Mouse (Mus musculus): Measurements from ENCODE around the gene Myo16. TPM values are rescaled to one million over a fixed set of nuclear protein-coding genes. Genes with fewer than 3 reads are reported as not detected.

Gene Myo16
- polyA plus RNA-seq, 1 experiment = 0.02 TPM

DNA sequence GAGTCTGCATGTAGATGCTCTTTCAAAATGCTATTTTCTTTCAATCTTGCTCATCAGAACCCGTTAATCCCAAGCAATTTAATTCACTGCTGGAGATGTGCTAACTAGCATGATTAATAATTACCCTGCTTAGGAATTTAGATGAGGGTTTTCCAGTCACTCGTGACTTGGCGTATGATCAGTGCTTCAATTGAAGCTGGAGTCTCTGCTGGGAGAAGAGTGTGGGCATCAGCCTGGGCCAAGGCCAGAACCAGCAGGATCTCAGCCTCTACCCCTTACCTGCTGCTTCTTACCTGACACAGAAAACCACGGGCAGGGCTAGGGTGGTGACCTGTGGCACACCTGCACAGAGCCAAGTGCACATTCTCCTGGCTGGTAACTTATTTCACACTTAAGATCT is 257.8 kb downstream of the Myo16 start:
- Histone ChIP-seq H3K36me3 (ENCODE audit: control insufficient read depth, insufficient read depth) (no peaks in the 10 kb centered on the region), H3K4me3 (ENCODE audit: insufficient read depth, poor library complexity, severe bottlenecking) (no peak overlapping the region), H3K27me3 (ENCODE audit: control insufficient read depth, insufficient read depth, insufficient read length) (peaks cover 13% of the 10 kb centered on the region), H3ac (ENCODE audit: control insufficient read depth, insufficient read length, low read depth) (no peak overlapping the region), H3K79me3 (ENCODE audit: low read depth) (no peaks in the 10 kb centered on the region), H3K79me2 (ENCODE audit: control insufficient read depth, insufficient read depth) (no peaks in the 10 kb centered on the region)
- TF ChIP-seq CTCF (IDR thresholded peaks at IDR 0.05; ENCODE audit: control insufficient read depth, insufficient read depth, insufficient read length) (no peak), MYOG (IDR thresholded peaks at IDR 0.05; ENCODE audit: control insufficient read depth, extremely low read depth, insufficient read length) (no peak), MYOD1 (IDR thresholded peaks at IDR 0.05; ENCODE audit: control insufficient read depth, insufficient read length, low read depth) (no peak), FOSL1 (IDR thresholded peaks at IDR 0.05; ENCODE audit: insufficient read depth, low read length, poor library complexity, severe bottlenecking) (no peak), MAX (IDR thresholded peaks at IDR 0.05) (no peak), CEBPB (IDR thresholded peaks at IDR 0.05; ENCODE audit: low read depth) (no peak), USF1 (IDR thresholded peaks at IDR 0.05; ENCODE audit: low read depth) (no peak)

DNA sequence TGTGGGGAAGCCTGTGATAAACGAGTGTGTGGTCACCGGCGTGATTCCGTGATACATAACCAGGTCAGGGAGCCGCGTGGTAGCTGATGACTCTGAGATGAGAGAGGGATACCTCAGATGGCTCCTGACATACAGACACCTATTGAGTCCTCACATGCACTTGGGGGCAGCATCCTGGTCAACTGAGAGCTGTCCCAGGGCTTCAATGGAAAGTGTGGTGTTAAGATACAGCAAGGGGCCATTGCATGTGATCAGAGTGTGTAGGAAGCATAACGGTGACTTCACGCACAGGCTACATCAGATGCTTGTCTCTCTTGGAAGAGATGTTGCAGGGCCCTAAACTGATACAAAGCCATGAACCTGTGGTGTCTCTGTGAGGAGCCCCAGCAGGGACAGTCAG is 260.2 kb downstream of the Myo16 start:
- Histone ChIP-seq H3K79me2 (ENCODE audit: control insufficient read depth, insufficient read depth) (no peaks in the 10 kb centered on the region), H3K4me3 (ENCODE audit: insufficient read depth, poor library complexity, severe bottlenecking) (no peak overlapping the region), H3K79me3 (ENCODE audit: low read depth) (no peaks in the 10 kb centered on the region), H3ac (ENCODE audit: control insufficient read depth, insufficient read length, low read depth) (no peak overlapping the region), H3K27me3 (ENCODE audit: control insufficient read depth, insufficient read depth, insufficient read length) (peaks cover 7% of the 10 kb centered on the region), H3K36me3 (ENCODE audit: control insufficient read depth, insufficient read depth) (no peaks in the 10 kb centered on the region)
- TF ChIP-seq MYOD1 (IDR thresholded peaks at IDR 0.05; ENCODE audit: control insufficient read depth, insufficient read length, low read depth) (no peak), MYOG (IDR thresholded peaks at IDR 0.05; ENCODE audit: control insufficient read depth, extremely low read depth, insufficient read length) (no peak), CEBPB (IDR thresholded peaks at IDR 0.05; ENCODE audit: low read depth) (no peak), CTCF (IDR thresholded peaks at IDR 0.05; ENCODE audit: control insufficient read depth, insufficient read depth, insufficient read length) (no peak), MAX (IDR thresholded peaks at IDR 0.05) (no peak), FOSL1 (IDR thresholded peaks at IDR 0.05; ENCODE audit: insufficient read depth, low read length, poor library complexity, severe bottlenecking) (no peak), USF1 (IDR thresholded peaks at IDR 0.05; ENCODE audit: low read depth) (no peak)

GRCm38 (mm10) chr8:10414684-10415212 is 261.0 kb downstream of the Myo16 start:
- TF ChIP-seq MYOG (IDR thresholded peaks at IDR 0.05; ENCODE audit: control insufficient read depth, extremely low read depth, insufficient read length) (no peak), CTCF (IDR thresholded peaks at IDR 0.05; ENCODE audit: control insufficient read depth, insufficient read depth, insufficient read length) (peak; percentile 72)
- Histone ChIP-seq H3K27me3 (ENCODE audit: control insufficient read depth, insufficient read depth, insufficient read length) (peaks cover 11% of the 10 kb centered on the region), H3K4me3 (ENCODE audit: insufficient read depth, poor library complexity, severe bottlenecking) (no peak overlapping the region), H3ac (ENCODE audit: control insufficient read depth, insufficient read length, low read depth) (no peak overlapping the region), H3K79me3 (ENCODE audit: low read depth) (no peaks in the 10 kb centered on the region), H3K36me3 (ENCODE audit: control insufficient read depth, insufficient read depth) (no peaks in the 10 kb centered on the region), H3K79me2 (ENCODE audit: control insufficient read depth, insufficient read depth) (no peaks in the 10 kb centered on the region)

DNA sequence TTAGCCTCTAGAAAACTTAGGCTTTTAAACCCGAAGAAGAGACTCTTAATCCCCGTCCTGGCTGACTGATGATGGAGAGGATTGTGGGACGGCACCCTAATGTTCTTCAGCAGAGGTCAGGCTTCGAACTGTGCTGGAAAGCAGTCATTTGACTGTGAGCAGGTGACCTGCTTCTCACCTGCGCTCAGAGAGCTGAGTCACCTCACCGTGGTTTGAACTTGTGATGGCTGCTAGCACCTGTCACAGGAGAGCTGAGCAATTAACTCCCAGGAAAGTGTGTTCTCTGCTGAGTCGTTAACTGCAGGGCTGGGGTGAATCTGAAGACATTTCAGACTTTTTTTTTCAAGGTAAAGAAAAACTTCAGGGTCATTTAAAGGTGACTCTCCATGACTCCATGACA is 261.6 kb downstream of the Myo16 start:
- no peaks in the 10 kb centered on the region for H3K79me2 ChIP-seq (ENCODE audit: control insufficient read depth, insufficient read depth)
- peaks cover 11% of the 10 kb centered on the region for H3K27me3 ChIP-seq (ENCODE audit: control insufficient read depth, insufficient read depth, insufficient read length)
- H3K79me3 ChIP-seq (ENCODE audit: low read depth) = no peaks in the 10 kb centered on the region

DNA sequence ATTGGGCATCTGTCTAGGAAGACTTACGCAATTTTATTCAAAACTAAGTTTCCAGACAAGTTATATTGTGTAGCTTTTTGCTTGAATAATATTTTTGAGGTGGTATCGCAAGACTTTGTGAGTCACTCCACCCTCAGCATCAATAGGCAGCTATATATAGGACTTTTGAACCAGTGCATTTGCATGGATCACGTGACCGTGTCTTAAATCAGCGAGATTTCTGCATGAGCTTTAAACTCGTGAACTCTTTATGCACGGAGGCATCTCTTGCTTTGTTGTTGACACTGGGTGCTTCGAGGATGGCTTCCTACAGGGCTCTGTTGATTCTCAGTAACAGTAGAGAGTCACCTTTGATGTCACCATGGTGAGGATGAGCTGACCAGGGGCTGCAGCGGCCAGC is 262.2 kb downstream of the Myo16 start:
- Histone ChIP-seq H3ac (ENCODE audit: control insufficient read depth, insufficient read length, low read depth) (no peak overlapping the region), H3K4me3 (ENCODE audit: insufficient read depth, poor library complexity, severe bottlenecking) (no peak overlapping the region), H3K79me3 (ENCODE audit: low read depth) (no peaks in the 10 kb centered on the region), H3K79me2 (ENCODE audit: control insufficient read depth, insufficient read depth) (no peaks in the 10 kb centered on the region), H3K36me3 (ENCODE audit: control insufficient read depth, insufficient read depth) (no peaks in the 10 kb centered on the region), H3K27me3 (ENCODE audit: control insufficient read depth, insufficient read depth, insufficient read length) (peaks cover 11% of the 10 kb centered on the region)
- TF ChIP-seq CEBPB (IDR thresholded peaks at IDR 0.05; ENCODE audit: low read depth) = no peak
- peak; percentile 76 for TF ChIP-seq USF1 (IDR thresholded peaks at IDR 0.05; ENCODE audit: low read depth)

More for the DNA sequence above, 261.6 kb downstream of the Myo16 start:
- Histone ChIP-seq H3ac (ENCODE audit: control insufficient read depth, insufficient read length, low read depth) (no peak overlapping the region), H3K36me3 (ENCODE audit: control insufficient read depth, insufficient read depth) (no peaks in the 10 kb centered on the region), H3K4me3 (ENCODE audit: insufficient read depth, poor library complexity, severe bottlenecking) (no peak overlapping the region)
- TF ChIP-seq CEBPB (IDR thresholded peaks at IDR 0.05; ENCODE audit: low read depth) (no peak), USF1 (IDR thresholded peaks at IDR 0.05; ENCODE audit: low read depth) (no peak), FOSL1 (IDR thresholded peaks at IDR 0.05; ENCODE audit: insufficient read depth, low read length, poor library complexity, severe bottlenecking) (no peak), MYOD1 (IDR thresholded peaks at IDR 0.05; ENCODE audit: control insufficient read depth, insufficient read length, low read depth) (no peak), CTCF (IDR thresholded peaks at IDR 0.05; ENCODE audit: control insufficient read depth, insufficient read depth, insufficient read length) (no peak)

DNA sequence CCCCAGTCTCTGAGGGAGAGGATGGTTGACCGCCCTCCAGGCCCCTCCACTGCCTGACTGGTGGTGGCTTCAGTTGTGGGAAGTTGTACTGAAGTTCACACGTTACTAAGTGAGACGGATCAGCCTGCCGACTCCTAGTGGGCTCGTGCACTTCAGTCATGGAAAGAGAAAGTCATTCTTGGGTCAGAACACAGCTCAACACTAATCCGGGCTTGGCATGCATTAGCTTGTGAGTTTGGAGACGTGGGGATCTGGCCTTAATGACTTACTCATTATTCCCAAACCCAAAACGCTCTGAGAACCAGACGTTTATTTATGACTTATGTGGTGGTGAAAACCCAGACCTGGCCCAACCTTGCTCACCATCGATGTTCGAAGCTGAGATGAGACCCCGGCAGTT is 263.1 kb downstream of the Myo16 start:
- no peak for TF ChIP-seq MAX (IDR thresholded peaks at IDR 0.05)
- no peak for TF ChIP-seq FOSL1 (IDR thresholded peaks at IDR 0.05; ENCODE audit: insufficient read depth, low read length, poor library complexity, severe bottlenecking)
- no peak for TF ChIP-seq USF1 (IDR thresholded peaks at IDR 0.05; ENCODE audit: low read depth)
- TF ChIP-seq CTCF (IDR thresholded peaks at IDR 0.05; ENCODE audit: control insufficient read depth, insufficient read depth, insufficient read length) = no peak
- no peak for TF ChIP-seq MYOD1 (IDR thresholded peaks at IDR 0.05; ENCODE audit: control insufficient read depth, insufficient read length, low read depth)
- no peak for TF ChIP-seq MYOG (IDR thresholded peaks at IDR 0.05; ENCODE audit: control insufficient read depth, extremely low read depth, insufficient read length)
- TF ChIP-seq CEBPB (IDR thresholded peaks at IDR 0.05; ENCODE audit: low read depth) = no peak
- Histone ChIP-seq H3K4me3 (ENCODE audit: insufficient read depth, poor library complexity, severe bottlenecking) (no peak overlapping the region), H3K27me3 (ENCODE audit: control insufficient read depth, insufficient read depth, insufficient read length) (peaks cover 19% of the 10 kb centered on the region), H3ac (ENCODE audit: control insufficient read depth, insufficient read length, low read depth) (no peak overlapping the region), H3K79me3 (ENCODE audit: low read depth) (no peaks in the 10 kb centered on the region), H3K79me2 (ENCODE audit: control insufficient read depth, insufficient read depth) (no peaks in the 10 kb centered on the region), H3K36me3 (ENCODE audit: control insufficient read depth, insufficient read depth) (no peaks in the 10 kb centered on the region)

Data from C2C12 (cell line).